Mouse (Mus musculus) embryonic facial prominence, embryonic 11.5 days (tissue): ENCODE measurements around the gene Arhgap17. TPM values are rescaled to one million over a fixed set of nuclear protein-coding genes. Genes with fewer than 3 reads are reported as not detected.

Source experiments
- ATAC-seq: fragments of 200-750 bp; cut with Nextera tagmentation; replicated peaks from 2 replicates; pipeline ENCODE4 v1.8.0; 2017; ENCODE audit warnings: low read depth; ENCODE audit not compliant: insufficient number of reproducible peaks, low FRiP score, low TSS enrichment
- DNase-seq: peaks from one replicate; pipeline ENCODE4 v3.0.0-alpha.2; 2015; ENCODE audit warnings: low spot score
- H3K27ac ChIP-seq: fragments of 300-500 bp; sonication (generic); replicated peaks from 2 replicates; pipeline ENCODE4 v1.5.1; 2014; ENCODE audit warnings: mild to moderate bottlenecking, low read depth, low read length, control low read depth
- H3K27me3 ChIP-seq: fragments of 300-500 bp; sonication (generic); 2 replicates; pipeline ENCODE4 v1.6.1; 2014; ENCODE audit warnings: mild to moderate bottlenecking, low read length, moderate library complexity, mixed read lengths; ENCODE audit not compliant: control insufficient read depth, insufficient read depth
- H3K36me3 ChIP-seq: fragments of 300-500 bp; sonication (generic); replicated peaks from 2 replicates; pipeline ENCODE4 v1.6.1; 2014; ENCODE audit warnings: low read depth, mild to moderate bottlenecking, low read length, moderate library complexity, mixed read lengths; ENCODE audit not compliant: control insufficient read depth, insufficient read depth
- H3K4me1 ChIP-seq: fragments of 300-500 bp; sonication (generic); 2 replicates; pipeline ENCODE4 v1.6.1; 2014; ENCODE audit warnings: low read length, mixed read lengths; ENCODE audit not compliant: control insufficient read depth, insufficient read depth
- H3K4me2 ChIP-seq: fragments of 300-500 bp; sonication (generic); 2 replicates; pipeline ENCODE4 v1.6.1; 2014; ENCODE audit warnings: low read depth, mild to moderate bottlenecking, control low read depth, low read length, moderate library complexity
- H3K4me3 ChIP-seq: fragments of 300-500 bp; sonication (generic); 2 replicates; pipeline ENCODE4 v1.5.1; 2014; ENCODE audit warnings: low read depth, low read length, control low read depth
- H3K9ac ChIP-seq: fragments of 300-500 bp; sonication (generic); replicated peaks from 2 replicates; pipeline ENCODE4 v1.6.1; 2014; ENCODE audit warnings: mild to moderate bottlenecking, control low read depth, low read length
- H3K9me3 ChIP-seq: fragments of 300-500 bp; sonication (generic); replicated peaks from 2 replicates; pipeline ENCODE4 v1.6.1; 2016; ENCODE audit warnings: mild to moderate bottlenecking, low read length, inconsistent platforms, mixed read lengths; ENCODE audit not compliant: control insufficient read depth
- WGBS: fragments of 180-500 bp; shearing (Covaris S2); extraction: QIAGEN DNeasy Blood & Tissue Kit; methylation state at CpG from one replicate; pipeline ENCODE4 v1.1.7; 2014; 5-methylcytosine and 5-hydroxymethylcytosine counted together
- polyA plus RNA-seq: library from polyadenylated mRNA; unstranded; fragments of >200 nt; fragmentation: Nextera tagmentation; extraction: Ambion mirVana; gene quantifications from 2 replicates; pipeline ENCODE4 v1.2.1, GENCODE M21; 2014

Gene Arhgap17
- polyA plus RNA-seq, 1 experiment from 2014 or later, result 27.1 TPM

DNA sequence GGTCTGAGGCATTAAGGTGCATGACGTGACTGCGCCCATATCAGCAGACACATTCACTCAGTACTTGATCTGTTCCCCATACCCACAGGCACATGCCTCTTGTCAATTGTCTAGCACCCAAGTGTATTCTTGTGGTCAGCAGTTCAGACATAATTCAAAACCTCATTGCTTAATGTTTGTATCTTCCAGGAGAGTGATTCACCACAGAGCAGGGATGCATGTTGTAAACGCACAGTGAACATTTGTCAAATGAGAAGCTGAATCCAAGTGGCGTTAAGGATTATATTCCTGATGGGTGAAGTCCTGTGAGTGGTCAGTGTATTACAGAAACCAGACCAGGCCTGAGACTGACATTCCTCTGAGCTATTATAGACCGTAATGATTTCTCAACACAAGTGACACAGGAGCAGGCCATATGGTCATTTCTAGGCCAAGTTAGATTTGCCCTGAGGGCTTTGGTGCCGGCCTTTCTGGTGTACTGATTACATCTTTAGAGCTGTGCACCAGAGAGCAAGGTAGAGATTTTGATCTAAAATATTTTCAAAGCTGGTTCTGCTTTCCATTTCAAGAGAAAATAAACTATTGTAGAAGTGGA, 20.1 kb upstream of the Arhgap17 start:
- WGBS, result 74% methylated on average over 6 of the region's 6 CpGs
- DNase-seq, result no peak
- no peak for ATAC-seq

GRCm38 (mm10) chr7:123385693-123386407, 16.1 kb upstream of the Arhgap17 start:
- H3K27me3 ChIP-seq, result no peaks in the 10 kb centered on the region
- H3K27ac ChIP-seq, result no peak overlapping the region
- H3K4me1 ChIP-seq, result no peaks in the 10 kb centered on the region
- 82% methylated on average over 11 of the region's 11 CpGs for WGBS
- no peak for DNase-seq
- no peaks in the 10 kb centered on the region for H3K36me3 ChIP-seq
- H3K4me3 ChIP-seq, result no peak overlapping the region
- H3K9me3 ChIP-seq, result no peaks in the 10 kb centered on the region
- H3K9ac ChIP-seq, result no peak overlapping the region
- no peak overlapping the region for H3K4me2 ChIP-seq
- no peak for ATAC-seq

More for the DNA sequence above, 20.1 kb upstream of the Arhgap17 start:
- Histone ChIP-seq H3K4me1 (no peaks in the 10 kb centered on the region), H3K36me3 (no peaks in the 10 kb centered on the region; the same call in 1 of the 2 replicates), H3K4me2 (no peak overlapping the region), H3K27ac (no peak overlapping the region), H3K4me3 (no peak overlapping the region), H3K27me3 (no peaks in the 10 kb centered on the region), H3K9ac (no peak overlapping the region), H3K9me3 (no peaks in the 10 kb centered on the region)

- ATAC-seq (peak; percentile 98), DNase-seq (peak; percentile 97)
- H3K27ac ChIP-seq, result 0 out of 2 replicates have a peak overlapping the region, but pooled peaks have one; percentile 28
- H3K4me3 ChIP-seq, result peak overlapping the region; percentile 86
- H3K4me2 ChIP-seq, result peak overlapping the region; percentile 86
- no peaks in the 10 kb centered on the region for H3K4me1 ChIP-seq
- peak overlapping the region; percentile 77 for H3K9ac ChIP-seq
- no peaks in the 10 kb centered on the region for H3K36me3 ChIP-seq
- no peaks in the 10 kb centered on the region for H3K27me3 ChIP-seq
- no peaks in the 10 kb centered on the region for H3K9me3 ChIP-seq
- 3% methylated on average over 41 of the region's 41 CpGs for WGBS
Measured at GRCm38 (mm10) chr7:123377443-123378400, 8.0 kb upstream of the Arhgap17 start.

- Histone ChIP-seq H3K36me3 (no peaks in the 10 kb centered on the region), H3K4me1 (peaks cover 5% of the 10 kb centered on the region), H3K27ac (no peak overlapping the region), H3K27me3 (no peaks in the 10 kb centered on the region), H3K9me3 (no peaks in the 10 kb centered on the region), H3K4me3 (no peak overlapping the region), H3K4me2 (no peak overlapping the region), H3K9ac (no peak overlapping the region)
- DNase-seq (no peak), ATAC-seq (no peak)
- WGBS, result 61% methylated on average over 3 of the region's 3 CpGs
Measured at GRCm38 (mm10) chr7:123371501-123371900, 1.8 kb upstream of the Arhgap17 start.

DNA sequence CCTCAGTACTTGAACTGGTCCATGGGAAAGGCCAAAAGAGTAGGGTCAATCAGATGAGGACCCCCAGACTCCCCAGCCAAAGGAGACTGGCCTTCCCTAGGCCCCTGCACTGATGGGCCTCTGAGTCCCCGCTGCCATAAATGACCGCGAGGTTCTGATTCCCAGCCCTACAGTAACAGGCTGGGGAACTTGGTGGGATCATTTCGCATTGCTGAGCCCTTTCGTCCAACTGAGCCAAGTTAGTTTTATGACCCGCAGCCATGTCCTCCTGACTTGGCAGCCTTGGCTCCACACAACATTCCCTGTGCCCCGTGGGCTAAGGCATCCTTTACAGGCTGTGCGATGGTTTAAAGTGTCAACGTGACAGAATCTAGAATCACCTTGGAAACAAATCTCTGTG, 985 bp upstream of the Arhgap17 start:
- DNase-seq (no peak), ATAC-seq (no peak)
- Histone ChIP-seq H3K27ac (no peak overlapping the region), H3K4me3 (peak overlapping the region; percentile 76), H3K36me3 (no peaks in the 10 kb centered on the region), H3K27me3 (no peaks in the 10 kb centered on the region), H3K4me1 (peaks cover 5% of the 10 kb centered on the region), H3K4me2 (peak overlapping the region; percentile 81), H3K9ac (peak overlapping the region; percentile 86), H3K9me3 (no peaks in the 10 kb centered on the region)
- WGBS, result 41% methylated on average over 9 of the region's 9 CpGs

DNA sequence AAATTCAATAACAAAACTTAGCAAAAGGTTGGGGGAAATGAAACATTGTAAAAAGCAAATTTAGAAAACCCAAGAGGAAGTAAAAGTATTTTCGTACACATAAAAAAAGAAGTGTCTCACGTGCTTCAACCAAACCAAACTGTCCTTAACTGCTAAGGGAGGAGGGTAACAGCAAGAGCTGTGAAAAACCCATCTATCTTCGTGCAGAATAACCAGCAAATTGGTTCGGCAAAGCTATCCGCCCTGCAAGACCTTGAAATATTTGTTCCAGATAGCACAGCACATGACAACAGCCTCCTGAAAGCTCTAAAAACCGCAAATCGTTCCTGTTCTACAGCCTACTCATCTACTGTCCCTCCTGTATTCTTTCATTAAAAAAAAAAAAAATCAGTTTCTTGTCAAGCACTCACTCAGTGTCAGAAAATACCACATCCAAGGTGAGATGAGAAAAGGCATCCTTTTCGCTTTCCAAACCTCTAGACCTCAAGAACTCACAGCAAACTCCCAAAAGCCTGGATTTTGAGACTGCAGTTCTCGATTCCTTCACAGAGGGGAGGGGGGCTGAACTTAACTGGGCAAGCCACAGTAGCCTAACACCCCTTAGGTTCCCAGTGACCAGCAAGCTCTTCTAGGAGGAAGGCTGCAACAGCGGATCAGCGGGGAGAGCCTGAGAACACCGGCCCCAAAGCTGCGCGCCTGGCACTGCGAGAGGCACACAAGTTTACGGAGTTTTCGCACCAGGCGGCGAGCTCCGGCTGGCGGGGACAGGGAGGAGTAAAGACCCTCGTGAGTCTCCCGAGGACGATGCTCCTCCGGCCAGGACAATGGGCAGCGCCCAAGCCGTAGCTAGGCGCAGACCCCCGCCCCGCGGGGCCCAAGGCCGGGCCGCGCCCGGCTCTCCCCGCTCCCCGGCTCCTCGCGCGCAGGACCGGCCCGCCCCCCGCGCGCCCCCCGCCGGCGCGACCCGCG, 653 bp downstream of the Arhgap17 start:
- no peaks in the 10 kb centered on the region for H3K27me3 ChIP-seq
- no peaks in the 10 kb centered on the region for H3K36me3 ChIP-seq
- H3K4me2 ChIP-seq, result peak overlapping the region; percentile 81
- H3K9me3 ChIP-seq, result no peaks in the 10 kb centered on the region
- H3K9ac ChIP-seq, result peak overlapping the region; percentile 86
- H3K4me1 ChIP-seq, result peaks cover 5% of the 10 kb centered on the region
- 5% methylated on average over 35 of the region's 51 CpGs for WGBS
- peak overlapping the region; percentile 91 for H3K27ac ChIP-seq
- DNase-seq (peak; percentile 66), ATAC-seq (peak; percentile 58)
- peak overlapping the region; percentile 76 for H3K4me3 ChIP-seq

- peak overlapping the region; percentile 25 for H3K9ac ChIP-seq
- 80% methylated on average over 2 of the region's 2 CpGs for WGBS
- ATAC-seq, result no peak
Measured at GRCm38 (mm10) chr7:123368187-123368586, 1.5 kb downstream of the Arhgap17 start.

More at GRCm38 (mm10) chr7:123368187-123368586, 1.5 kb downstream of the Arhgap17 start:
- Histone ChIP-seq H3K4me3 (no peak overlapping the region; the same call in 1 of the 2 replicates), H3K4me2 (peak overlapping the region; percentile 81; the same call in 1 of the 2 replicates), H3K9me3 (no peaks in the 10 kb centered on the region), H3K27ac (no peak overlapping the region), H3K36me3 (no peaks in the 10 kb centered on the region), H3K27me3 (no peaks in the 10 kb centered on the region), H3K4me1 (peaks cover 5% of the 10 kb centered on the region)
- DNase-seq, result no peak
